Mouse (Mus musculus): ENCODE measurements at regions not wholly inside any gene's neighbourhood (a gene's known extent, or its start where the extent isn't known, plus 50 kb on each side); places are given as distances from the start of the nearest gene placed in this dataset.
A peak's percentile ranks its signal among the peaks of the same experiment; 100 is the strongest.

GRCm38 (mm10) chr11:89247991-89248390, 54.1 kb downstream of the Nog start:
- TF ChIP-seq POLR2A (IDR thresholded peaks at IDR 0.05; ENCODE audit: borderline replicate concordance, low read depth, low read length) (no peak), CTCF (IDR thresholded peaks at IDR 0.05; ENCODE audit: low read depth, low read length) (no peak)
- Histone ChIP-seq H3K4me3 (ENCODE audit: insufficient read depth, low read length) (no peak overlapping the region), H3K4me1 (ENCODE audit: control insufficient read depth, insufficient read depth, low read length) (no peaks in the 10 kb centered on the region), H3K27ac (ENCODE audit: insufficient read depth, low read depth, low read length) (no peak overlapping the region)

DNA sequence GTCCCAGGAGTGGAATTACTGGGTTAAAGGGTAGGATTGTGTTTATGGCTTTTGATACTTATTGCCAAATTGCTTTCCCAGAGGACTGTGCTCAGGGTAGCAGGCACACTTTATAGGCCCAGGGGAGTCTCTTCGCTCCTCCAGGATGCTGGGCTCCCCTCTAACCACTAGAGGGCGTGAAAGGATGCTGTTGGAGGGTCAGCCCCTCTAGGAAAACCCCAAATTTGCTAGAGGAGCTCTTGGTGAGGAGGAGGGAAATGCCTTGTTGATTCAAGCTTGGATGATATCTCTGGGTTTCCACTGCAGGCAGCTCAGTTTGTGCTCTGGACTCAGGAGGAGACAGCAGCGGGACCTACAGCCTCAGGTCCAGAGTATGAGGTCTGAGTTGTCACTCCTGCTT, 58.8 kb downstream of the Nog start:
- Histone ChIP-seq H3K27ac (ENCODE audit: insufficient read depth, low read depth, low read length) (no peak overlapping the region), H3K4me1 (ENCODE audit: control insufficient read depth, insufficient read depth, low read length) (no peaks in the 10 kb centered on the region), H3K4me3 (ENCODE audit: insufficient read depth, low read length) (no peak overlapping the region)
- TF ChIP-seq CTCF (IDR thresholded peaks at IDR 0.05; ENCODE audit: low read depth, low read length) (0 out of 2 replicates have a peak, but pooled peaks have one; percentile 17), POLR2A (IDR thresholded peaks at IDR 0.05; ENCODE audit: borderline replicate concordance, low read depth, low read length) (no peak)

- Histone ChIP-seq H3K4me3 (ENCODE audit: insufficient read depth, low read length) (no peak overlapping the region), H3K4me1 (ENCODE audit: control insufficient read depth, insufficient read depth, low read length) (no peaks in the 10 kb centered on the region), H3K27ac (ENCODE audit: insufficient read depth, low read depth, low read length) (no peak overlapping the region)
- TF ChIP-seq CTCF (IDR thresholded peaks at IDR 0.05; ENCODE audit: low read depth, low read length) (no peak), POLR2A (IDR thresholded peaks at IDR 0.05; ENCODE audit: borderline replicate concordance, low read depth, low read length) (no peak)
These were observed 60.0 kb downstream of the Nog start for GRCm38 (mm10) chr11:89242130-89242529.

DNA sequence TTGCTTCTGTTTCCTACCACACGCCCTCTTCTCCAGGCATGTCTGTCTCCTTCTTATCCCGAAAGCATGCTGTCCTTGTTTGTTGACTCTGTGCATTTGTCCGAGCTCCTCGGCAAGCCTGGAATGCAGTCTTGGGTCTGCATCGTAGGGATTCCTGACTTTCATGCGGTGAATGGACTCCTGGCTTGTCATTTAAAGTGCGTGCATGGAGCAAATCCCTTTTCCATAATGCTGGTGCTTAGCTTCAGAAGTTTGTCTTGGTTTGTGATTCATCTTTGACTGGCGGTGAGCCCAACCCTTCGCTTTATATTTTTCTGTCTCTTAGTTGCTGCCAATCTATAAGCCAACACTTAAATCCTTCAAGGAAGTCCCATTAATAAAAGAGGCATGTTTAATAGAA, 62.2 kb downstream of the Nog start:
- H3K4me1 ChIP-seq (ENCODE audit: control insufficient read depth, insufficient read depth, low read length), result no peaks in the 10 kb centered on the region

GRCm38 (mm10) chr11:89236904-89237303, 65.2 kb downstream of the Nog start:
- Histone ChIP-seq H3K4me3 (ENCODE audit: insufficient read depth, low read length) (no peak overlapping the region), H3K27ac (ENCODE audit: insufficient read depth, low read depth, low read length) (no peak overlapping the region), H3K4me1 (ENCODE audit: control insufficient read depth, insufficient read depth, low read length) (no peaks in the 10 kb centered on the region)
- TF ChIP-seq CTCF (IDR thresholded peaks at IDR 0.05; ENCODE audit: low read depth, low read length) (no peak), POLR2A (IDR thresholded peaks at IDR 0.05; ENCODE audit: borderline replicate concordance, low read depth, low read length) (no peak)

More for the DNA sequence above, 62.2 kb downstream of the Nog start:
- Histone ChIP-seq H3K27ac (ENCODE audit: insufficient read depth, low read depth, low read length) (no peak overlapping the region), H3K4me3 (ENCODE audit: insufficient read depth, low read length) (no peak overlapping the region)
- TF ChIP-seq CTCF (IDR thresholded peaks at IDR 0.05; ENCODE audit: low read depth, low read length) (no peak), POLR2A (IDR thresholded peaks at IDR 0.05; ENCODE audit: borderline replicate concordance, low read depth, low read length) (no peak)

DNA sequence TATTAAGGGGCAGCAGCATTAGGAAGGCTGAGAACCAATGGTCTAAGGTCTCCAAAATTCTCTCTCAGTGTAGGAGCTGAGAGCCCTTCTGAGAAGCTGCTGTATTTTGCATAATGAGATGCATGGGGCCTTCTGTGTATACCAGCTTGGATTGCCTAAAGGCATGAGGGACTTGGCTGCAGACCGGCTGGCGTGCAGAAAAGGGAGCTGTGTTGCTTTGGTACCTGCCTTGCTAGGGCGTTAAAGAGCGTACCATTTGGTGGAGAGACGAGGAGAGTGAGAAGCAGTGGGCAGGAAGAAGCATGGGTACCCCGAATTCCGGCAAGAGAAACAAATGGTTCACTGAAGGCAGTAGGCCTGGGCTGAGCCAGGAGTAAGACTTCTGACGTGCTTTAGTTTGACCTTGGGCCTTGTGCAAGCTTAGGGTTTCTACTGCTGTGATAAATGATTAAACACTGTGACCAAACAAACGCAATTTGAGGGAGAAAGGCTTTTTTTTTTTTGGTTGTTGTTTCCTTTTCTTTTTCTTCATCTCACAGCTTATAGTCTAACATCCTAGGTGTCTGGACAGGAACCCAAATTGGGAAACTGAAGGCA, 69.2 kb downstream of the Nog start:
- no peak for TF ChIP-seq POLR2A (IDR thresholded peaks at IDR 0.05; ENCODE audit: borderline replicate concordance, low read depth, low read length)
- no peak for TF ChIP-seq CTCF (IDR thresholded peaks at IDR 0.05; ENCODE audit: low read depth, low read length)
- Histone ChIP-seq H3K4me3 (ENCODE audit: insufficient read depth, low read length) (no peak overlapping the region), H3K27ac (ENCODE audit: insufficient read depth, low read depth, low read length) (no peak overlapping the region), H3K4me1 (ENCODE audit: control insufficient read depth, insufficient read depth, low read length) (no peaks in the 10 kb centered on the region)

DNA sequence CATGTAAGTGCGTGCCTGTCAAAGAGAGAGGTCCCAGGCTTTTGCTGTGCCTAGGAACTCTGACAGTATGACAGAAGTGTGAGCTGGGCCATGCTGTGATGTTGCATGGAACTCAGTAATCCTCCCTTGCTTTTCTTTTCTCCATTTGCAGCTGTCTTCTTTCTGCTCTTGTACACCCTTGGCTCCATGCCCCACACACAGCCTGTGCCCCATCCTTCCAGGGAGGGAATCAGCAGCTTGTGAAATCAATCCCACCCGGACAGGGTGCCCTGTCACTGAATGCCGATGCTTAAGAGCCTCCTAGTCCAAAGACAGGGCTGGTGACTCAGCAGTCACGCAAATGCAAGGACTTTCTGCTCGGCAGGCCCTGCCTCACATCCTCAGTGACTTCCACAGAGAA, 72.4 kb downstream of the Nog start:
- H3K4me3 ChIP-seq (ENCODE audit: insufficient read depth, low read length), result no peak overlapping the region
- TF ChIP-seq POLR2A (IDR thresholded peaks at IDR 0.05; ENCODE audit: borderline replicate concordance, low read depth, low read length), result no peak
- H3K27ac ChIP-seq (ENCODE audit: insufficient read depth, low read depth, low read length), result no peak overlapping the region
- H3K4me1 ChIP-seq (ENCODE audit: control insufficient read depth, insufficient read depth, low read length), result no peaks in the 10 kb centered on the region

- H3K4me3 ChIP-seq (ENCODE audit: insufficient read depth, low read length), result no peak overlapping the region
- TF ChIP-seq CTCF (IDR thresholded peaks at IDR 0.05; ENCODE audit: low read depth, low read length) (no peak), POLR2A (IDR thresholded peaks at IDR 0.05; ENCODE audit: borderline replicate concordance, low read depth, low read length) (no peak)
- H3K4me1 ChIP-seq (ENCODE audit: control insufficient read depth, insufficient read depth, low read length), result no peaks in the 10 kb centered on the region
- no peak overlapping the region for H3K27ac ChIP-seq (ENCODE audit: insufficient read depth, low read depth, low read length)
These were observed 88.9 kb downstream of the Nog start for GRCm38 (mm10) chr11:89213204-89213603.

DNA sequence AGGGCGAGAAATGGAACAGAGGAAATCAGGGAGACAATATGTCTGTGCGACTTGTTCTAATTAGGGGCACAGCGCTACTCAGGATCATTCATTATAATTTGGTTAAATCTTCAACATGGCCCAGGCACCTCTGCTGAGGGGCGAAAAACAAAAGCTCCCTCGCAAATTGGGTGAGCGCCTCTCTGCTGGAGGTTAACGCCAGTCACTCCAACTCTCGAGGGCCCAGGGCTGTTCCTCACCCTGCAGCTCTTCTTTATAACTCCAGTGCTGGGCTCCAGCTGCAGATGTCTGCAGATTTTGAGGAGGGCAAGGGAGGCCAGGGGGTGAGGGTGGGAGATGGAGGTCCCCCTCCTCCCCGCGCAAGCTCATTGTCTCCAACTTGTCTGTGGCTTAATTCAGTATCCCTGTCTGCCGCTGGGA, 92.6 kb downstream of the Nog start:
- Histone ChIP-seq H3K4me1 (ENCODE audit: control insufficient read depth, insufficient read depth, low read length) (no peaks in the 10 kb centered on the region), H3K4me3 (ENCODE audit: insufficient read depth, low read length) (no peak overlapping the region), H3K27ac (ENCODE audit: insufficient read depth, low read depth, low read length) (no peak overlapping the region)
- no peak for TF ChIP-seq CTCF (IDR thresholded peaks at IDR 0.05; ENCODE audit: low read depth, low read length)
- TF ChIP-seq POLR2A (IDR thresholded peaks at IDR 0.05; ENCODE audit: borderline replicate concordance, low read depth, low read length), result no peak

DNA sequence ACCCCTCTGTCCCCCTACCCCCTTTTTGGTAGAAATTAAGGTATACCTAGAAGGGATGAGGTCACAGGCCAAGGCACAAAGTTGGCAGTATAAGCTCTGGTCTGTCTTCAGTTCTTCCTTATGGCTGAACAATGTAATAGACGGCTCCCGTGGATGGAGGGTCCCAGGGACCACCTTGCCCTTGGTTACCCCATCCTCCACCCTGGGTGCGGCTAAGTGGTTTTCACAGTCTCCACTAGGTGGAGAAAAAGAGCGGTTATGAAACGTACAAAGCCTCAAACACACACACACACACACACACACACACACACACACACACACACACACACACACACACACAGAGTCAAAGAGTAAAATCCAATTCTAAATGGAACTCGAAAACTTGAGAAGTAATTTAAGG, 93.1 kb downstream of the Nog start:
- no peaks in the 10 kb centered on the region for H3K4me1 ChIP-seq (ENCODE audit: control insufficient read depth, insufficient read depth, low read length)
- H3K27ac ChIP-seq (ENCODE audit: insufficient read depth, low read depth, low read length), result no peak overlapping the region
- TF ChIP-seq CTCF (IDR thresholded peaks at IDR 0.05; ENCODE audit: low read depth, low read length) (no peak), POLR2A (IDR thresholded peaks at IDR 0.05; ENCODE audit: borderline replicate concordance, low read depth, low read length) (no peak)
- no peak overlapping the region for H3K4me3 ChIP-seq (ENCODE audit: insufficient read depth, low read length)

GRCm38 (mm10) chr11:89206788-89207187, 95.3 kb downstream of the Nog start:
- H3K4me3 ChIP-seq (ENCODE audit: insufficient read depth, low read length), result no peak overlapping the region
- H3K27ac ChIP-seq (ENCODE audit: insufficient read depth, low read depth, low read length), result no peak overlapping the region
- no peaks in the 10 kb centered on the region for H3K4me1 ChIP-seq (ENCODE audit: control insufficient read depth, insufficient read depth, low read length)
- TF ChIP-seq CTCF (IDR thresholded peaks at IDR 0.05; ENCODE audit: low read depth, low read length), result no peak
- no peak for TF ChIP-seq POLR2A (IDR thresholded peaks at IDR 0.05; ENCODE audit: borderline replicate concordance, low read depth, low read length)

Measured in bone marrow macrophage, adult 2 months (primary cell).